Mouse (Mus musculus) midbrain, embryonic 14.5 days (tissue): ENCODE measurements around the gene Ssh1. TPM values are rescaled to one million over a fixed set of nuclear protein-coding genes. Genes with fewer than 3 reads are reported as not detected.

Source experiments
- ATAC-seq: fragments of 200-750 bp; cut with Nextera tagmentation; 2 replicates; pipeline ENCODE4 v1.8.0; 2017; ENCODE audit warnings: moderate number of reproducible peaks, moderate library complexity; ENCODE audit not compliant: low FRiP score, low TSS enrichment
- DNase-seq: peaks from one replicate; pipeline ENCODE4 v3.0.0-alpha.2; 2015
- H3K27ac ChIP-seq: fragments of 300-500 bp; sonication (generic); replicated peaks from 2 replicates; pipeline ENCODE4 v1.5.1; 2014; ENCODE audit warnings: mild to moderate bottlenecking, low read depth, low read length, moderate library complexity
- H3K27me3 ChIP-seq: fragments of 300-500 bp; sonication (generic); 2 replicates; pipeline ENCODE4 v1.6.1; 2014; ENCODE audit warnings: low read length, control low read depth, mixed read lengths; ENCODE audit not compliant: control insufficient read depth, insufficient read depth
- H3K36me3 ChIP-seq: fragments of 300-500 bp; sonication (generic); 2 replicates; pipeline ENCODE4 v1.6.1; 2014; ENCODE audit warnings: low read length, control low read depth; ENCODE audit not compliant: control insufficient read depth, insufficient read depth
- H3K4me1 ChIP-seq: fragments of 300-500 bp; sonication (generic); 2 replicates; pipeline ENCODE4 v1.6.1; 2014; ENCODE audit warnings: mild to moderate bottlenecking, antibody characterized with exemption, low read length, control low read depth; ENCODE audit not compliant: control insufficient read depth, insufficient read depth
- H3K4me2 ChIP-seq: fragments of 300-500 bp; sonication (generic); 2 replicates; pipeline ENCODE4 v1.6.1; 2014; ENCODE audit warnings: mild to moderate bottlenecking, low read length, moderate library complexity
- H3K4me3 ChIP-seq: fragments of 300-500 bp; sonication (generic); replicated peaks from 2 replicates; pipeline ENCODE4 v1.5.1; 2014; ENCODE audit warnings: low read depth, low read length
- H3K9ac ChIP-seq: fragments of 300-500 bp; sonication (generic); replicated peaks from 2 replicates; pipeline ENCODE4 v1.6.1; 2014; ENCODE audit warnings: mild to moderate bottlenecking, low read length, moderate library complexity
- H3K9me3 ChIP-seq: fragments of 300-500 bp; sonication (generic); 2 replicates; pipeline ENCODE4 v1.6.1; 2016; ENCODE audit warnings: low read length, control low read depth, mixed read lengths; ENCODE audit not compliant: control insufficient read depth
- WGBS: fragments of 180-500 bp; shearing (Covaris S2); extraction: QIAGEN DNeasy Blood & Tissue Kit; methylation state at CpG from one replicate; pipeline ENCODE4 v1.1.7; 2014; 5-methylcytosine and 5-hydroxymethylcytosine counted together
- polyA plus RNA-seq: library from polyadenylated mRNA; unstranded; fragments of >200 nt; fragmentation: Nextera tagmentation; extraction: Ambion mirVana; gene quantifications from 2 replicates; pipeline ENCODE4 v1.2.1, GENCODE M21; 2014

The Ssh1 gene
- polyA plus RNA-seq, 1 experiment from 2014 or later = 22.4 TPM

DNA sequence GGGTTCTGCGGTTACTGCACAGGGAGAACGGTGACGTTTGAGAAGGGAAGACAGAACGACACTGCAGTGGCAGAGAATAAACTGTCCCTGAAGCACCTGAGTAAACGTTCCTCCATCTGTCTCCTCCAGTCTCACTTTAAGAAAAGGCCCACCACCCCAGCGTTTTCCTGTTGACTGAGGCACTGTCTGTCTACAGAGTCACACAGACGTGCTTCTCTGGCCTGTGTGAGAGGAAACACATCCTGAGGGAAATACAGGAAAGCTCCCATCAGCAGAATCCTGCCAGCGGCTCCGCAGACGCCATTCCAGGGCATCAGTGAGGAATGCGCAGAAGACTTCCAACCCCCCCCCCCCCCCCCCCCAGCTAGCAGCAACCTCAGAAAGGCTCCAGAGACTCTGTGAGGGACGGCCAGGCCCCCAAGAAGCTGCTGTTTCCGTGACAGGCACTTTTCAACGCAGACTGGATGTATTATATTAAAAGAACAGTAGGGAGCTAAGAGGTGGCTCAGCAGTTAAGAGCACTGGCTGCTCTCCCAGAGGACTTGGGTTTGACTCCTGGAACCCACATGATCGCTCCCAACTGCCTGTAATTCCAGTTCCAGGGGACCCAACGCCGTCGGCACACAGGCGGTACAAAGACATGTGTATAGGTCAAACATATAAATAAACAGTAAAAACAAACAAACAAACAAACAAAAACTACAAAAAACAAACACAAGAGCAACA is 104.3 kb downstream of the Ssh1 start:
- ATAC-seq (no peak), DNase-seq (no peak)
- Histone ChIP-seq H3K27ac (peak overlapping the region; percentile 73), H3K9me3 (no peaks in the 10 kb centered on the region), H3K9ac (no peak overlapping the region), H3K4me3 (no peak overlapping the region), H3K4me1 (peaks cover 21% of the 10 kb centered on the region), H3K27me3 (no peaks in the 10 kb centered on the region), H3K36me3 (no peaks in the 10 kb centered on the region), H3K4me2 (peak overlapping the region; percentile 12; the same call in 1 of the 2 replicates)
- 32% methylated on average over 19 of the region's 19 CpGs for WGBS

DNA sequence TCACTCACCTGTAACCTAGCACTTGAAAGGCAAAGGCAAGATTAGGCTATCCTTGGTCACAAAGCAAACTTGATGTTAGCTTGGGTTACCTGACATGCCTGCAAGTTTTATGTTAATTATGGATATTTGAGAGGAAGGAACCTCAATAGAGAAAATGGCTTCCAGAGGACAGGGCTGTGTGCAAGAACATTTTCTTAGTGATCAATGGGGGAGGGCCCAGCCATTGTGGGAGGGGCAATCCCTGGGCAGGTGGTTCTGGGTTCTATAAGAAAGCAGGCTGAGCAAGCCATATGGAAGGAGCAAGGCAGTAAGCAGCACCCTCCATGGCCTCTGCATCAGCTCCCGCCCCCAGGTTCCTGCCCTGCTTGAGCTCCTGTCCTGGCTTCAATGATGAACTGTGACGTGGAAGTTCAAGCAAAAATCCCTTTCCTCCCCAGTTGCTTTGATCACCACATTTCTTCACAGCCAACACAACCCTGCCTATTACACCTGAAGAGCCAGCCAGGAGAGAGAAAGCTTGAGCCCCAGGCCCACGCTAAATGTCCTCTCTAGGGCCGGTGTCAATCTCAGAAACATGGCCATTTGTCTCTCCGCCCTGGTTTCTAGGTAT is 105.4 kb downstream of the Ssh1 start:
- H3K4me1 ChIP-seq = peaks cover 23% of the 10 kb centered on the region
- ATAC-seq (no peak), DNase-seq (no peak)

DNA sequence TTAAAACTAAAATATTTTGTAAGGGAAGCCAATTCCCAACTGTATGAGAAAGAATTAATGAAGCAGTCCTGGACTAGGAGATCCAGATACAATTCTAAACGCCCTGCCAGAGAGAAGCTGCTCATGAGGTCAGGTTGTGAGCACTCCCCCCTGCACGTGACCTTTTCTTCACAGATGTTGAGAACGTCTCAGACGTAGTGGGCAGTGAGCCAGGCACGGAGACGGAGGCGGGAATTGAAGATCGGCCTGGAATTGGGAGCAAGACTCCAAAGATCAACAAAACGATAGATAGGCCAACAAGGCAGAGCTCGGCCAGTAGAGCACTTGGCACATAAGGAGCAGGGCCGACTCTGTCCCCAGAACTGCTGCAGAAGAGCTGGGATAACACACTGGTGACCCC is 106.6 kb downstream of the Ssh1 start:
- Histone ChIP-seq H3K4me2 (no peak overlapping the region), H3K4me1 (peaks cover 33% of the 10 kb centered on the region), H3K27ac (no peak overlapping the region), H3K4me3 (no peak overlapping the region), H3K9me3 (no peaks in the 10 kb centered on the region), H3K36me3 (no peaks in the 10 kb centered on the region), H3K27me3 (no peaks in the 10 kb centered on the region), H3K9ac (no peak overlapping the region)
- DNase-seq (no peak), ATAC-seq (no peak)
- WGBS = 75% methylated on average over 11 of the region's 11 CpGs

More for the DNA sequence above, 105.4 kb downstream of the Ssh1 start:
- Histone ChIP-seq H3K36me3 (no peaks in the 10 kb centered on the region), H3K9ac (no peak overlapping the region), H3K27ac (peak overlapping the region; percentile 73; the same call in 1 of the 2 replicates), H3K9me3 (no peaks in the 10 kb centered on the region), H3K27me3 (no peaks in the 10 kb centered on the region), H3K4me3 (no peak overlapping the region), H3K4me2 (no peak overlapping the region)
- 91% methylated on average over 5 of the region's 5 CpGs for WGBS

Other genes with a start within 250 kb of the Ssh1 start
- gene Sart3, start 221.4 kb downstream of the Ssh1 start, polyA plus RNA-seq = 36.4 and 40.1 TPM in 2 replicates
- 87.6 and 92.2 TPM in 2 replicates for gene Iscu, start 221.1 kb downstream of the Ssh1 start, polyA plus RNA-seq
- gene Tmem119, start 193.4 kb downstream of the Ssh1 start, polyA plus RNA-seq = 1.00 and 3.2 TPM in 2 replicates
- 1.1 and 2.6 TPM in 2 replicates for gene Selplg, start 161.2 kb downstream of the Ssh1 start, polyA plus RNA-seq
- 133 and 201 TPM in 2 replicates for gene Coro1c, start 85.1 kb downstream of the Ssh1 start, polyA plus RNA-seq
- gene Dao, start 9.8 kb upstream of the Ssh1 start, polyA plus RNA-seq = not detected in 2 replicates
- 16.3 and 20.0 TPM in 2 replicates for gene Usp30, start 71.6 kb upstream of the Ssh1 start, polyA plus RNA-seq
- 88.8 and 105 TPM in 2 replicates for gene Svop, start 97.7 kb upstream of the Ssh1 start, polyA plus RNA-seq
- gene Alkbh2, start 134.3 kb upstream of the Ssh1 start, polyA plus RNA-seq = 5.2 and 5.3 TPM in 2 replicates
- gene Ung, start 136.5 kb upstream of the Ssh1 start, polyA plus RNA-seq = 5.4 TPM in 2 replicates
- gene Acacb, start 152.6 kb upstream of the Ssh1 start, polyA plus RNA-seq = 3.6 and 5.6 TPM in 2 replicates